Mouse (Mus musculus): ENCODE data around the gene Igsf8. TPM values are rescaled to one million over a fixed set of nuclear protein-coding genes. Genes with fewer than 3 reads are reported as not detected.

Gene Igsf8
- total RNA-seq, 2 experiments from 2014 or later = 253 to 300 TPM

DNA sequence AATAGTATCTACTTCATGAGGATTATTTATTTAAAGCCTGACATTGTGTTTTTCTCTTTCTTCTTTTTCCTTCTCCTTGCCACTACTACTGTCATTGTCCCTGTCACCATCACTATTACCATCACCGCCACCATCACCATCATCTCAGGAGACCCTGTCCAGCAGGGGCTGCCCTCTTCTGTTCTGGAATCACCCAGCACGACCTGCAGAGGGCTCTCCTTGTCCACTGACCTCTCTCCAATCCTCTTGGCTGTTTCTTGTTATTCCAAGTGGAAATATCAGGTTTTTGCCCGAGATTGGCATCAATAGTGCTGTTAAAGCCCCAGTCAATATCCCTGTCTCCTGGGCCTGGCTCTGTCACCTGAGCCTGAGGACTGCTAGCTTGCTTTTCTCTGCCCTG is 72.1 kb downstream of the Igsf8 start:
- DNase-seq (ENCODE audit: low spot score in 2 of 2) = no peak
- intact Hi-C loops (cut with DNase I) = no loop called here

- no peak for DNase-seq (ENCODE audit: low spot score in 2 of 2)
- intact Hi-C loops (cut with DNase I) = no loop called here
These were observed 74.4 kb downstream of the Igsf8 start for GRCm38 (mm10) chr1:172335804-172336203.

DNA sequence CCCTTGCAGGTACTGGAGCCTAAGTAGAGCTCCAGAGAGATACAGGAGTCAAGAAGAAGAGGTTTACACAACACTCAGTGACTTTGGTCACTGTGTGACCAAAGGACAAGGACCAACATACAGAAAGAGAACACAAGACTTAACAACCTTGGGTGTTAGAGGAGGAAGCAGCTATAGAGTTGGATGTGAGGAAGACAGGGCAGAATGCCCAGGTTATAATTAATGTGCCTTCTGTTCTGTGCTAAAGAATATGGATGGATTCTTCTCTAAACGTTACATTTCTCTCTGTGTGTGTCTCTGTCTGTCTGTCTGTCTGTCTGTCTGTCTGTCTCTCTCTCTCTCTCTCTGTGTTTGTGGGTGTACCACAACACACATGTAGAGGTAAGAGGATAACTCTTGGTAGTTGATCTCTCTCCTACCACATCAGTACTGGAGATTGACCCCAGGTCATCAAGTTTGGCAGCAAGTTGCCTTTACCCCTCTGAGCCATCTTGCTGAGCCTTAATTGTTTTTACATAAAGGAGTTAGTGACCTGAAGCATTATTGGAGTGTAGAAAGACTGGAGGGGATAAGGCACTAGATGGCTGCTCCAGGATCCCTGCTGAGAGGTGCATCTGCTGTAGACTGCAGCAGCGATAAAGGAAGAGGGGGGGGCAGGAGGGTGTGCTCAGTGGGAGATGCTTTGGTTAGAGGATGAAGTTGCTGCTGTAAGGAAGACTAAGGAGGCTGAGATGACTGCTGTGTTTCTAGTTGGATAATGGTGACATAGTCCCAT is 76.2 kb downstream of the Igsf8 start:
- DNase-seq (ENCODE audit: low spot score in 2 of 2) = no peak
- intact Hi-C loops (cut with DNase I) = no loop called here

- peak; percentile 61 to 72 for DNase-seq (ENCODE audit: low spot score in 2 of 2)
- intact Hi-C loops (cut with DNase I) = loop anchor here (2.0 kb wide), 1 partner anchor 18 kb away; no protein-coding TSS in a partner anchor
These were observed 79.4 kb downstream of the Igsf8 start, which contains the start of gene Kcnj10 for GRCm38 (mm10) chr1:172340729-172341321. Kcnj10 (plus strand) TSS chr1:172341210.

DNA sequence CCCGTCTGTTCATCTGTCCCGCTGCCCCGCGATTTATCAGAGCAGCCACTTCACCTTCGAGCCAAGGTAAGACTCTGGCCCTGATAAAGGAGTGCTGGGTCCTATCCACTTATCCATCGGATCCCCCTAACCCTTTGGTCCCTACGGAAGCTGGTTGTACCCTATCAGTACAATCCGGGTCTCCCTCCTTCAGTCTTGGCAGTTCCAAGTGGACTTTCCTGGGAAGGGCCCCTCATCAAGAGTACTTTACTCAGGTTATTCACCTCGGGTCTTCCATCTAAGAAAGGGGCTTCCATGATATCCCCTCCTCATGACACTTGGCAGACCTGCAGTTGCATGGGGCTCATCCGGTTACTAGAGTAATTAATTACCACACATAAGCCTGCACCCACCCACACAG is 79.9 kb downstream of the Igsf8 start:
- no peak for DNase-seq (ENCODE audit: low spot score in 2 of 2)
- intact Hi-C loops (cut with DNase I) = loop anchor here (2.0 kb wide), 1 partner anchor 17 kb away; no protein-coding TSS in a partner anchor

- intact Hi-C loops (cut with DNase I) = no loop called here
- peak in 1 of 2 experiments; percentile 49 for DNase-seq (ENCODE audit: low spot score in 2 of 2)
These were observed 81.3 kb downstream of the Igsf8 start for GRCm38 (mm10) chr1:172342729-172343128.

GRCm38 (mm10) chr1:172343914-172344313 is 82.5 kb downstream of the Igsf8 start:
- DNase-seq (ENCODE audit: low spot score in 2 of 2) = no peak
- intact Hi-C loops (cut with DNase I) = no loop called here

DNA sequence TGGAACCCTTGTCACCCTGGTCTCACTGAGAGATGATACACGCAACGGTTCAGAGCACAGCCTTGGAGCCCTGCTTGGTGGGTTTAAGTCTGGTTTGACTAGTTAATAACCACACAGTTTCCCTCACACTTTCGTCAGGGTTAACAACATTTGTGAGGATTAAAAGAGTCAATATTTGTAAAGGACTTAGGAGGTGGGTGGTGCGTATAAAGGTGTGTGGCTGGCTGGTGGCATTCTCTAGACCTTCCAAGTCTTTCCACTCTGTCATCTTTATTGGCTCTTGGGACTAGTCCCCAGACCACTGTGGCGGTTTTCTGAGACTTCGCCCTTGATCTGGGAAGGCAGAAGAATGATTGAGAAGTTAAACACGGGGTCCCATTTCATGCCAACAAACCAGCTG is 83.4 kb downstream of the Igsf8 start:
- DNase-seq (ENCODE audit: low spot score in 2 of 2) = no peak
- intact Hi-C loops (cut with DNase I) = no loop called here

- DNase-seq (ENCODE audit: low spot score in 2 of 2) = no peak
- intact Hi-C loops (cut with DNase I) = no loop called here
These were observed 85.3 kb downstream of the Igsf8 start for GRCm38 (mm10) chr1:172346707-172347106.

DNA sequence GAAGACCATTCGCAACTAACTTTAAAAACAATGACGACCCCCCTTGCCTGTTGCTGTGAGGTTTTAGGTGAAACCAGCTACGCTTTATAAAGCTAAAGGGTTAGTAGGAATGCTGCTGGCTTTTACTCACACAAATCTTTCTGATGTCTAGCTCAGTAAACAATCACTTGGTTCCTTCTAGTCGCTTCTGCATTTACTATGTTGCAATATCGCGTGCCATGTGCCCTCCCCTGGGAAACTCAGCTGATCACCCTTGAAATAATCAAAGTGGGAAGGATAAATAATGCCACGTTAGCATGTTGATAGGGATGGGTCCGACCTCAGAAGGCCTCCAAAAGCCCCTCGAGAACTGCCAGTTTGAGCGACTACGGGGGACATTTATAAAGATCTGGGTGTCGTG is 85.9 kb downstream of the Igsf8 start:
- intact Hi-C loops (cut with DNase I) = no loop called here
- DNase-seq (ENCODE audit: low spot score in 2 of 2) = no peak

GRCm38 (mm10) chr1:172349504-172349903 is 88.1 kb downstream of the Igsf8 start:
- intact Hi-C loops (cut with DNase I) = no loop called here
- no peak for DNase-seq (ENCODE audit: low spot score in 2 of 2)

DNA sequence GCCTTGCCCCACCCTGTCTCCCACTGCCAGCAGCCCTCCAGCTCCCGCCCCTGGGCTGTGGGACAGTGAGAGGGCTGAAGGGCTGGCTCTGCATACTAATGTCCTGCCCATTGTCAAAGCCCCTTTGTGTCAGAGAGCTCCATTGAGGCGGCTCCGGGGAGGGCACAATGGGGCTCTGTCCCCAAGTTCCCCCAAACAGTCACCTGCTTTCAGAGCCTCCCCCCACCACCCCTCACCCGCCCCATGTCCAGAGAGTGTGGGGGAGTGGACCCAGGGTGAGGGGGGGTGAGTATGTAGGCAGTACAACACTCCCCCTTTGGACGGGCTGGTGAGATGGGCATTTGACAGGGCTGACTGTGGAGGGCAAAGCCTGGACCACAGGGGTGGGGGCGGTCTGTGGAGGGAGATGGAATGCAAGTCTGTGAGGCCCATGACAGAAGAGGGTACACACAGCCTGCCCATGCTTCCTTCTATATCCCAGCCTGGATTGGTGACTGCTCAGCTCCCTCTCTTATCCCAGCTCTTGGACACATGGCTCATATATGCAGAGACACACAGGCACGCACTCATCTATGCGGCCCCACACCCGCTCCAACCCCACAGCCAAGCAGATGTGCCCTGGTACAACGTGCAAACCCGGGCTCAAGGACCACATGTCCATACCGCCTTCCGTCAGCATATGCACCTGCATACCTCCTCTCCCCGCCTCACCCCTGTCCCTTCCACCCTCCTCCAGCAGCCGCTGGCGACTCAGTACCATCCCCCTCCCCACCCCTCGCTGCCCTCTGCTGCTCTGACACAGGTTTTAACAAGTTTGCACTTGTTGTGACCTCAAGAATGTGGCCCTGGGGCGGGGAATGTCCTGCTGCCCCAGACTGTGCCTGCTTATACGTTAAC is 88.7 kb downstream of the Igsf8 start:
- peak in 1 of 2 experiments; percentile 48 for DNase-seq (ENCODE audit: low spot score in 2 of 2)

DNA sequence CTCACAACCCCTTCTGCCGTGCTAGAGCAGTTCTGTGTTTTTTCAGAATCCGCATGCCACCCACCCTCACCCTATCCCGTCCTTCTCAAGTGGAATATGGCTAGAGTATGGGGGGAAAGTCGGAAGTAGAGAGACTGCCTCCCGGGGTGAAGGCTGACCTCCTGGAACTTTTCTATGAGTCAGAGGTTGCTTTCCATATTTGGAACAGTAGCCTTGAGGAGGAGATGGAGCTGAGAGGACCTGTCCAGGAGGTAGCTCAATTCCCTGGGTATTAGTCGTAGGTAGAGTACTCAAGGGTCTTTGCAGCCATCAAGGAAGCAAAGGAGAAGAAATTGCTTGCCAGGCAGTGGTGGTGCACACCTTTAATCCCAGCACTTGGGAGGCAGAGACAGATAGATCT is 90.6 kb downstream of the Igsf8 start:
- no peak for DNase-seq (ENCODE audit: low spot score in 2 of 2)
- intact Hi-C loops (cut with DNase I) = no loop called here

More for the DNA sequence above, 88.7 kb downstream of the Igsf8 start:
- intact Hi-C loops (cut with DNase I) = no loop called here

DNA sequence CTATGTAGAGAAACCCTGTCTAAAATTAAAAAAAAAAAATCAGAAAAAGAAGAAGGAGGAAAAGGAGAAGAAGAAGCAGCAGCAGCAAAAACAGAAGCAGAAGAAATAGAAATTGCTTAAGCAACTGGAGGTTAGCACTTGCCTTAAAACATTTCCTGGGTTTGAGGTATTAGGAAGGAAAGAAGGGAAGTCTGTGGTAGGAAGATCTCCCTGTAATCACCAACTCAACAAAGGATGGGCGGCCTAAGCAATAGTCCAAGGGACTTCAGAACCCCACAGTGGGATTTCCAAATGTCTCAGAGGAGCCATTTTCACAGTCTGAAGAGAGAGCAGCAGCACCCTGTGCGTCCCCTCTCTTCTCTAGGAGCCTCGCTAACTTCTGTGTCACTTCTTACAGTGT is 91.0 kb downstream of the Igsf8 start:
- intact Hi-C loops (cut with DNase I) = no loop called here
- no peak for DNase-seq (ENCODE audit: low spot score in 2 of 2)

- intact Hi-C loops (cut with DNase I) = no loop called here
- DNase-seq (ENCODE audit: low spot score in 2 of 2) = no peak
These were observed 93.9 kb downstream of the Igsf8 start for GRCm38 (mm10) chr1:172355336-172355735.

DNA sequence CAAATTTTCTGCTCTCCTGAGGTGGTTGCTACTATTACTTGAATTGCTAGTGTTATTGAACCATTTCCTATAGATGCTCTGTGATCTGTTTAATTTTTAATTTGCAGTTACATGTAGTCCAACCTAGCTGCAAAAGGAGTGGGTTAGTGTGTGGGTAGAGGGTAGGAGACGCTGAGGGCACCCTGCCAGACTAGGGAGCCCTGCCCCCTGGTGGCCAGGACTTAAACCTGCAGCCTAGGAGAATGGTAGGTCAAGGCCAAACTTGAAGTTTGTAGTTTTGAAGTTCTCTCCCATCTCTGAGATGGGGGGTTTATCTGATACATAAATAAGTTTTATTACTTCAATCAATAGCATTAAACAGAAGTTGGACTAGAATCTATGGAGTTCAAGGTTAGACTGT is 96.1 kb downstream of the Igsf8 start:
- intact Hi-C loops (cut with DNase I) = no loop called here

GRCm38 (mm10) chr1:172358341-172358740 is 96.9 kb downstream of the Igsf8 start:
- DNase-seq (ENCODE audit: low spot score in 2 of 2) = no peak
- intact Hi-C loops (cut with DNase I) = loop anchor here (2.0 kb wide), 1 partner anchor 18 kb away; the partner anchor contains the start of gene Kcnj10

More for the DNA sequence above, 96.1 kb downstream of the Igsf8 start:
- DNase-seq (ENCODE audit: low spot score in 2 of 2) = peak; percentile 44 to 49

- intact Hi-C loops (cut with DNase I) = loop anchor here (5.0 kb wide), 2 partner anchors 37 to 217 kb away; partner anchors contain the start of genes Dcaf8 and Kcnj9
These were observed 103.2 kb downstream of the Igsf8 start for GRCm38 (mm10) chr1:172364684-172365083.

DNA sequence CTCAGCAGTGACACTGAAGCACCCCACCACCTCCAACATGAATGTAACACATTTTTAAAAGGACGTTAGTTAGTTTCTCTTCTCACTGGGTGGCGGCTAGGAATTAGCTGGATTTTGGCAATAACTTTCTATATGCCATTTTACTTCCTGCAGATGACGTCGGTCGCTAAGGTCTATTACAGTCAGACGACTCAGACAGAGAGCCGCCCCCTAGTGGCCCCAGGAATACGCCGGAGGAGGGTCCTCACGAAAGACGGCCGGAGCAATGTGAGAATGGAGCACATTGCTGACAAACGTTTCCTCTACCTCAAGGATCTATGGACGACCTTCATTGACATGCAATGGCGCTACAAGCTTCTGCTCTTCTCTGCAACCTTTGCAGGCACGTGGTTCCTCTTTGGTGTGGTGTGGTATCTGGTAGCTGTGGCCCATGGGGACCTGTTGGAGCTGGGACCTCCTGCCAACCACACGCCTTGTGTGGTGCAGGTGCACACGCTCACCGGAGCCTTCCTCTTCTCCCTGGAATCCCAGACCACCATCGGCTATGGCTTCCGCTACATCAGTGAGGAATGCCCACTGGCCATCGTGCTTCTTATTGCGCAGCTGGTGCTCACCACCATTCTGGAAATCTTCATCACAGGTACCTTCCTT is 107.5 kb downstream of the Igsf8 start:
- DNase-seq (ENCODE audit: low spot score in 2 of 2) = no peak
- intact Hi-C loops (cut with DNase I) = loop anchor here (5.0 kb wide), 1 partner anchor 222 kb away; the partner anchor contains the start of gene Dcaf8

More at GRCm38 (mm10) chr1:172364684-172365083, 103.2 kb downstream of the Igsf8 start:
- peak; percentile 46 to 64 for DNase-seq (ENCODE audit: low spot score in 2 of 2)

All from left cerebral cortex, postnatal 36 days (tissue).